Mouse (Mus musculus): ENCODE measurements around the gene Gabrg3. TPM values are rescaled to one million over a fixed set of nuclear protein-coding genes. Genes with fewer than 3 reads are reported as not detected.

Gene Gabrg3
- total RNA-seq, 1 experiment: 0.27 TPM

DNA sequence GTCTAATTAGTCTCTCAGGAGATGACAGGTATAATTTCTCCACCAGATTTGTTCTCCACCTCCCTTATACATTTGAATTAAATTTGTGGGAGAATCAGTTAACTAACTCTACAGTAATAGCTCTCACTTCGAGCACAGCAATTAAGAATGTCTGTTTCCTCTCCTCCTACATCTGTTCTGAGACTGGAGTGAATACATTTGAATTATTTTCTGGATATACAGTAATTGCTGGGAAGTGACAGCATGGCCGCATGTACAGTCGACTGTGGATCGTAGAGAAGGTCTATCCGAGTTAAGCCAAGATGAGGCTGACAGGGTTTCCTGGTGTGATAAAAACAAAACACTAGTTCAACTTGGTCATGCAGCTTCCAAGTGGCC, 21.0 kb downstream of the Gabrg3 start:
- H3K9me3 ChIP-seq (ENCODE audit: control insufficient read depth, insufficient read depth, low read depth, low read length): no peaks in the 10 kb centered on the region
- TF ChIP-seq ZNF384 (IDR thresholded peaks at IDR 0.05; ENCODE audit: low read depth, low read length): no peak
- TF ChIP-seq HCFC1 (IDR thresholded peaks at IDR 0.05; ENCODE audit: borderline replicate concordance, insufficient read depth, low read length): no peak
- no peak for TF ChIP-seq MAFK (IDR thresholded peaks at IDR 0.05; ENCODE audit: insufficient read depth, low read depth, low read length)
- TF ChIP-seq ZC3H11A (IDR thresholded peaks at IDR 0.05; ENCODE audit: borderline replicate concordance, low read depth, low read length): no peak
- TF ChIP-seq CHD2 (IDR thresholded peaks at IDR 0.05; ENCODE audit: low read depth, low read length): no peak
- H3K4me1 ChIP-seq (ENCODE audit: control insufficient read depth in 2 of 2, insufficient read depth in 2 of 2, low read length in 2 of 2, poor library complexity in 1 of 2): no peaks in the 10 kb centered on the region
- H3K4me3 ChIP-seq (ENCODE audit: insufficient read depth in 1 of 2, low read depth in 1 of 2, low read length in 2 of 2, poor library complexity in 1 of 2, severe bottlenecking in 1 of 2): no peak overlapping the region
- in situ Hi-C loops (cut with MboI; ENCODE audit: low sequenced_read_pairs in 2 of 2, unreplicated experiment in 2 of 2): no loop called here
- H3K36me3 ChIP-seq (ENCODE audit: control insufficient read depth, insufficient read depth, low read length, poor library complexity, severe bottlenecking): no peaks in the 10 kb centered on the region
- H3K27ac ChIP-seq (ENCODE audit: insufficient read depth, low read depth, low read length, poor library complexity, severe bottlenecking): no peak overlapping the region
- no peak for DNase-seq (ENCODE audit: low read depth, low spot score)
- no peak overlapping the region for H3K9ac ChIP-seq (ENCODE audit: insufficient read depth, low read depth, low read length, poor library complexity, severe bottlenecking)

DNA sequence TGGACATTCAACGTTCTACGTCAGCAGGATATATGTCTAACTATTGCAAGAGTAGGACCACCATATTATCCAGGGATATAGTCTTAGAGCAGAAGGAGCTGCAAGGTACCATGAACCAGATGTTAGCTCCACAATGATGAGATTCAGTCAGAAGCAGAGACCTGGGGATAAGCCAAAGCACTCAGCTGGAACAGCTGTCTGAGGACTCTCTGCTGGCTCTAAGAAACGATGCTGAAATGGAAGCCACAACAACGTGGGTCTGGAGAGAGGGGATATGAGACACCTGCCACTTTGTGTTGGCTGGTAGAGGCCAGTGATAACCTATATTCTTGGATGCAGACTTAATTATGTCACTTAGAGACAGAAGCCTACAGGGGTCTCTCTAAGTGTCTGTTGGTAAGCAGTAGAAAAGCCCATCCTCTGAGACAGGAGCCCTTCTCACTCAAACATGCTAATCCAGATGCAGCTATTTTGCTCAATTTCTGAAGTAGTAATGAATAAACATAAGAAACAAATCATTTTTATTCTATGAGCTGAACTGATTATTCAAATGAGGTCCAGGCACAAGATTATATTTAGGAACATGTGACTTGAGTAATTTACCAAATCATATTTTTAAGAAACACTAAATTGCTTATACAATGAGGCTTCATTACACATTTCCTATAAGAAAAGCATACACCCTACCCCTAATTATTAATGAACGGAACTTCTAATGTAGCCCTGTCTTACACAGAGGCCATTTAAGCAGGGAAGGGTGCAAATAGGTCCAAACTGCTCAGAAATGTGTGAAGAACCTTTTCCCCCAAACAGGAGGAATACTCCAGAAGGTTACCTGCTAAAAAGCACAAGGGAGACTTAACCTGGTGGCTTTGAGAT, 21.6 kb downstream of the Gabrg3 start:
- no peak overlapping the region for H3K27ac ChIP-seq (ENCODE audit: insufficient read depth, low read depth, low read length, poor library complexity, severe bottlenecking)
- H3K4me3 ChIP-seq (ENCODE audit: insufficient read depth in 1 of 2, low read depth in 1 of 2, low read length in 2 of 2, poor library complexity in 1 of 2, severe bottlenecking in 1 of 2): no peak overlapping the region
- H3K9ac ChIP-seq (ENCODE audit: insufficient read depth, low read depth, low read length, poor library complexity, severe bottlenecking): no peak overlapping the region
- H3K36me3 ChIP-seq (ENCODE audit: control insufficient read depth, insufficient read depth, low read length, poor library complexity, severe bottlenecking): no peaks in the 10 kb centered on the region
- no peak for DNase-seq (ENCODE audit: low read depth, low spot score)
- no peaks in the 10 kb centered on the region for H3K4me1 ChIP-seq (ENCODE audit: control insufficient read depth in 2 of 2, insufficient read depth in 2 of 2, low read length in 2 of 2, poor library complexity in 1 of 2)
- in situ Hi-C loops (cut with MboI; ENCODE audit: low sequenced_read_pairs in 2 of 2, unreplicated experiment in 2 of 2): no loop called here
- no peak for TF ChIP-seq HCFC1 (IDR thresholded peaks at IDR 0.05; ENCODE audit: borderline replicate concordance, insufficient read depth, low read length)
- no peak for TF ChIP-seq ZNF384 (IDR thresholded peaks at IDR 0.05; ENCODE audit: low read depth, low read length)
- TF ChIP-seq MAFK (IDR thresholded peaks at IDR 0.05; ENCODE audit: insufficient read depth, low read depth, low read length): no peak
- no peak for TF ChIP-seq ZC3H11A (IDR thresholded peaks at IDR 0.05; ENCODE audit: borderline replicate concordance, low read depth, low read length)
- TF ChIP-seq CHD2 (IDR thresholded peaks at IDR 0.05; ENCODE audit: low read depth, low read length): no peak
- H3K9me3 ChIP-seq (ENCODE audit: control insufficient read depth, insufficient read depth, low read depth, low read length): no peaks in the 10 kb centered on the region

DNA sequence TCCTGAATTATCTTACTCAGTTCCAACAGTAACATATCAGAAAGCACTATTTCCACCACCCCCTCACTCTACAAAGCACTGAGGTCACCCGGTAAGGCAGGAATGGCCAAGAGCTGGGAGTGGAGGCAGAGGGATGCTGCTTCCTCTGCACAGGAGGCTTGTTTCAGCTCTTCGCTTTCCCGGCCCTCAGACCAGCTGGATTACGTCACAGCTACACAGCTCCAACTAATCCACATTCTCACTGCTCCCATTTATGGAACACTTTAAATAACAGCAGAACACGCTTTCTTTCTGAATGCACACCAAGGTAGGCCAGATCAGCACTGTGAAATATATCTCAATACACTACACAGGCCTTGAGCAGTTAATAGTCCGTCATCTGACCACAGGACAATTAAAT, 23.2 kb downstream of the Gabrg3 start:
- DNase-seq (ENCODE audit: low read depth, low spot score): no peak
- Histone ChIP-seq H3K9ac (ENCODE audit: insufficient read depth, low read depth, low read length, poor library complexity, severe bottlenecking) (no peak overlapping the region), H3K27ac (ENCODE audit: insufficient read depth, low read depth, low read length, poor library complexity, severe bottlenecking) (no peak overlapping the region), H3K4me3 (ENCODE audit: insufficient read depth in 1 of 2, low read depth in 1 of 2, low read length in 2 of 2, poor library complexity in 1 of 2, severe bottlenecking in 1 of 2) (no peak overlapping the region), H3K9me3 (ENCODE audit: control insufficient read depth, insufficient read depth, low read depth, low read length) (no peaks in the 10 kb centered on the region), H3K4me1 (ENCODE audit: control insufficient read depth in 2 of 2, insufficient read depth in 2 of 2, low read length in 2 of 2, poor library complexity in 1 of 2) (no peaks in the 10 kb centered on the region), H3K36me3 (ENCODE audit: control insufficient read depth, insufficient read depth, low read length, poor library complexity, severe bottlenecking) (no peaks in the 10 kb centered on the region)
- TF ChIP-seq MAFK (IDR thresholded peaks at IDR 0.05; ENCODE audit: insufficient read depth, low read depth, low read length) (no peak), ZC3H11A (IDR thresholded peaks at IDR 0.05; ENCODE audit: borderline replicate concordance, low read depth, low read length) (no peak), CHD2 (IDR thresholded peaks at IDR 0.05; ENCODE audit: low read depth, low read length) (no peak), ZNF384 (IDR thresholded peaks at IDR 0.05; ENCODE audit: low read depth, low read length) (no peak), HCFC1 (IDR thresholded peaks at IDR 0.05; ENCODE audit: borderline replicate concordance, insufficient read depth, low read length) (no peak)
- in situ Hi-C loops (cut with MboI; ENCODE audit: low sequenced_read_pairs in 2 of 2, unreplicated experiment in 2 of 2): no loop called here

DNA sequence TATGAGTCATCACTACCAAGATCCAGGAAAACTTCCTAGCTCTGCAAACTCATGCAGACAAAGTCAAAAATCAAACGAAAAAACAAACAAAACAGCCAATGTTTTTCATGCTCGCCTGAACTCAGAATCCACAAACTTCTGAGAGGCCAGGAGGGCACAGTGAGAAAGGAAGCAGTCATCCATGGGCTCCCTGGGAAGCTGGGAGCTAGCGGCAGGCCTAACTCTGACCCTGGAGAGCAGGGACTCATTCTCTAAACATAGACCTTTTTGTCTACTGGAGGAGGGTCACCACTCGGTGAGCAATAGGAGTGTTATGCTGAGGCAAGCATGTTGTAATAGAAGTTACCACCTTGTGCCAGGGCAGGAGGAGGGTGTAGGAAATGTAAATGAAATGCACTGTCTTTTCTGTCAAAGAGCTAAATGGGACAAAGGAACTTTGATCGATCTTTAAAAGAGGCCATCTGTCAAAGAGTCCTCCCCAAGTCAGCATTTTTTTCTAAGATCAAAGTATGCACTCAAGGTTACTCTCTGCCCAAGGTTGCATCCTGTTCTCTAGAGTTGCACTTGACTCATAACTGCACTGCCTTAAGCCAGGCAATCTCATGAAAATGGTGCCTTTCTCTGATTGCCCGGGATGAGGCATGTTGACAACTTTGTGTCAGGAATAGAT, 29.0 kb downstream of the Gabrg3 start:
- Histone ChIP-seq H3K36me3 (ENCODE audit: control insufficient read depth, insufficient read depth, low read length, poor library complexity, severe bottlenecking) (no peaks in the 10 kb centered on the region), H3K9me3 (ENCODE audit: control insufficient read depth, insufficient read depth, low read depth, low read length) (no peaks in the 10 kb centered on the region), H3K4me1 (ENCODE audit: control insufficient read depth in 2 of 2, insufficient read depth in 2 of 2, low read length in 2 of 2, poor library complexity in 1 of 2) (no peaks in the 10 kb centered on the region; a peak in 1 of 4 replicates), H3K4me3 (ENCODE audit: insufficient read depth in 1 of 2, low read depth in 1 of 2, low read length in 2 of 2, poor library complexity in 1 of 2, severe bottlenecking in 1 of 2) (no peak overlapping the region), H3K9ac (ENCODE audit: insufficient read depth, low read depth, low read length, poor library complexity, severe bottlenecking) (no peak overlapping the region), H3K27ac (ENCODE audit: insufficient read depth, low read depth, low read length, poor library complexity, severe bottlenecking) (no peak overlapping the region)
- TF ChIP-seq ZNF384 (IDR thresholded peaks at IDR 0.05; ENCODE audit: low read depth, low read length): peak; percentile 59; the same call in 1 of the 2 replicates
- peak; percentile 56; the same call in 1 of the 2 replicates for TF ChIP-seq MAFK (IDR thresholded peaks at IDR 0.05; ENCODE audit: insufficient read depth, low read depth, low read length)
- TF ChIP-seq ZC3H11A (IDR thresholded peaks at IDR 0.05; ENCODE audit: borderline replicate concordance, low read depth, low read length): no peak
- TF ChIP-seq CHD2 (IDR thresholded peaks at IDR 0.05; ENCODE audit: low read depth, low read length): no peak
- TF ChIP-seq HCFC1 (IDR thresholded peaks at IDR 0.05; ENCODE audit: borderline replicate concordance, insufficient read depth, low read length): no peak
- DNase-seq (ENCODE audit: low read depth, low spot score): no peak
- in situ Hi-C loops (cut with MboI; ENCODE audit: low sequenced_read_pairs in 2 of 2, unreplicated experiment in 2 of 2): no loop called here

Data from ES-E14 (cell line).